Mouse (Mus musculus) liver, embryonic 14.5 days (tissue): ENCODE data around the gene Kank1.

ENCODE experiments used
- CTCF ChIP-seq: IDR thresholded peaks from 2 replicates; pipeline ENCODE4 v1.5.1; 2016; ENCODE audit warnings: antibody characterized with exemption, low read depth, control low read depth
- EP300 ChIP-seq: IDR thresholded peaks from 2 replicates; pipeline ENCODE4 v1.6.1; 2016; ENCODE audit warnings: antibody characterized with exemption, low read depth

- TF ChIP-seq EP300, result no peak
- TF ChIP-seq CTCF, result no peak
These were observed 29.8 kb upstream of the Kank1 start for GRCm38 (mm10) chr19:25206969-25207368.
